Mouse (Mus musculus): ENCODE data around the gene Timmdc1. TPM values are rescaled to one million over a fixed set of nuclear protein-coding genes. Genes with fewer than 3 reads are reported as not detected.

Gene Timmdc1
- polyA plus RNA-seq, 1 experiment from 2014 or later: 11.8 TPM

DNA sequence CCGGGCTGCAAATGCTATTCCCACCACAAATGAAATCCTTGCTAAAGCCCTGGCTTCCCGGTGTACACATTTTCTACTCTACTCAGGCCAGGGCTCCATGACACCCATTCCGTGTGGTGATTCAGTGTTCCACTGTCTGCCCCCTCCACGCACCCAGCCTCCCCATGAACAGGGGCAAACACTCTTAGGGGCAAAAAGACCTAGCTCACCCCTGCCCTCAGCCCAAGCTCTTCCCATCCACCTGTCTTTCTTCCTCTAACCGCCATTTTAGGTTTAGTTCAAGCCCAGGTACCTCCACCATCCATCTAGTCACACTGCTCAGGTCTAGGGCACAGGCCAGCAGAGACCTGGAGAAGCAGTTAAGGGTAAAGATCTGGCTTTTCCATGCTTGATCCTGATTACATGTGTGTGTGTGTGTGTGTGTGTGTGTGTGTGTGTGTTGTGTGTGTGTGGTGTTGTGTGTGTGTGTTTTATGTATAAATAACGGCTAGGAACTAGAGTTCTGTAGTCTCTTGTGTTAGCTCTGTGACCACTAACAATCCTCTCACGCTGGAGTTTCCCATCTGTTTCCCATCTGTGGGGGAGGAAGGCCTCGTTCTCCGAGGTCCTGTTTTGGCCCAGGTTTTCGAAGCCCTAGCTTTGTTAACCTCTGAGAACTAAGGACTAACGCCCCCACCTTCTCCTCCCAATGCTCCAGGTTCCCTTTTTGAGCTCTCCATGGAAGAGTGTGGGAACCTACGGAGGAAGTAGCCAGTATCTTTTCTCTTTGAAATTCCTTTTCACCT, 70.8 kb downstream of the Timmdc1 start:
- Histone ChIP-seq H3K9me3 (ENCODE audit: control insufficient read depth) (no peaks in the 10 kb centered on the region), H3K9ac (ENCODE audit: low read depth, low read length) (peak overlapping the region; percentile 70), H3K4me3 (ENCODE audit: low read depth, low read length) (peak overlapping the region; percentile 65), H3K4me1 (replicated peaks; ENCODE audit: control insufficient read depth, insufficient read depth, low read length) (no peaks in the 10 kb centered on the region; the same call in 1 of the 2 replicates), H3K27ac (ENCODE audit: low read depth, low read length) (peak overlapping the region; percentile 88), H3K36me3 (ENCODE audit: control insufficient read depth, insufficient read depth) (peaks cover 28% of the 10 kb centered on the region), H3K4me2 (replicated peaks; ENCODE audit: low read depth) (peak overlapping the region; percentile 84), H3K27me3 (replicated peaks; ENCODE audit: control insufficient read depth, insufficient read depth, low read length) (no peaks in the 10 kb centered on the region)
- TF ChIP-seq CTCF (IDR thresholded peaks at IDR 0.05; ENCODE audit: low read depth): no peak
- ATAC-seq: no peak
- WGBS: 40% methylated on average over 12 of the region's 12 CpGs

GRCm38 (mm10) chr16:38450707-38451106, 71.8 kb downstream of the Timmdc1 start:
- TF ChIP-seq CTCF (IDR thresholded peaks at IDR 0.05; ENCODE audit: low read depth): no peak
- no peak overlapping the region for H3K9ac ChIP-seq (ENCODE audit: low read depth, low read length)
- WGBS: 88% methylated on average over 7 of the region's 7 CpGs
- H3K27me3 ChIP-seq (replicated peaks; ENCODE audit: control insufficient read depth, insufficient read depth, low read length): no peaks in the 10 kb centered on the region
- H3K9me3 ChIP-seq (ENCODE audit: control insufficient read depth): no peaks in the 10 kb centered on the region
- no peak overlapping the region for H3K27ac ChIP-seq (ENCODE audit: low read depth, low read length)
- no peaks in the 10 kb centered on the region; the same call in 1 of the 2 replicates for H3K4me1 ChIP-seq (replicated peaks; ENCODE audit: control insufficient read depth, insufficient read depth, low read length)
- peaks cover 37% of the 10 kb centered on the region for H3K36me3 ChIP-seq (ENCODE audit: control insufficient read depth, insufficient read depth)
- H3K4me2 ChIP-seq (replicated peaks; ENCODE audit: low read depth): no peak overlapping the region
- no peak for ATAC-seq
- H3K4me3 ChIP-seq (ENCODE audit: low read depth, low read length): no peak overlapping the region

- Histone ChIP-seq H3K9ac (ENCODE audit: low read depth, low read length) (no peak overlapping the region), H3K4me1 (replicated peaks; ENCODE audit: control insufficient read depth, insufficient read depth, low read length) (no peaks in the 10 kb centered on the region; the same call in 1 of the 2 replicates), H3K27ac (ENCODE audit: low read depth, low read length) (no peak overlapping the region), H3K4me3 (ENCODE audit: low read depth, low read length) (no peak overlapping the region), H3K27me3 (replicated peaks; ENCODE audit: control insufficient read depth, insufficient read depth, low read length) (no peaks in the 10 kb centered on the region), H3K4me2 (replicated peaks; ENCODE audit: low read depth) (no peak overlapping the region), H3K36me3 (ENCODE audit: control insufficient read depth, insufficient read depth) (peaks cover 52% of the 10 kb centered on the region), H3K9me3 (ENCODE audit: control insufficient read depth) (no peaks in the 10 kb centered on the region)
- no peak for ATAC-seq
- WGBS: 92% methylated on average over 12 of the region's 12 CpGs
- TF ChIP-seq CTCF (IDR thresholded peaks at IDR 0.05; ENCODE audit: low read depth): no peak
Measured at GRCm38 (mm10) chr16:38448458-38448857, 74.0 kb downstream of the Timmdc1 start.

Other genes starting within 250 kb of the Timmdc1 start
- gene Nr1i2, start 227.8 kb downstream of the Timmdc1 start, polyA plus RNA-seq (2015; fragmentation: Nextera tagmentation; extraction: Ambion mirVana): 23.1 and 26.0 TPM in 2 replicates
- 0.88 and 1.0 TPM in 2 replicates for gene Maats1, start 180.5 kb downstream of the Timmdc1 start, polyA plus RNA-seq (2015; fragmentation: Nextera tagmentation; extraction: Ambion mirVana)
- 557 and 587 TPM in 2 replicates for gene Cox17, start 175.7 kb downstream of the Timmdc1 start, polyA plus RNA-seq (2015; fragmentation: Nextera tagmentation; extraction: Ambion mirVana)
- 0.38 TPM in 1 of 2 replicates, not detected in the other for gene Gm21987, start 175.6 kb downstream of the Timmdc1 start, polyA plus RNA-seq (2015; fragmentation: Nextera tagmentation; extraction: Ambion mirVana)
- 16.6 and 16.9 TPM in 2 replicates for gene Popdc2, start 160.5 kb downstream of the Timmdc1 start, polyA plus RNA-seq (2015; fragmentation: Nextera tagmentation; extraction: Ambion mirVana)
- gene Pla1a, start 89.5 kb downstream of the Timmdc1 start, polyA plus RNA-seq (2015; fragmentation: Nextera tagmentation; extraction: Ambion mirVana): 1.6 and 1.8 TPM in 2 replicates
- 55.3 and 58.8 TPM in 2 replicates for gene Adprh, start 70.0 kb downstream of the Timmdc1 start, polyA plus RNA-seq (2015; fragmentation: Nextera tagmentation; extraction: Ambion mirVana)
- 0.23 and 0.33 TPM in 2 replicates for gene Cd80, start 67.1 kb downstream of the Timmdc1 start, polyA plus RNA-seq (2015; fragmentation: Nextera tagmentation; extraction: Ambion mirVana)
- 11.3 and 12.3 TPM in 2 replicates for gene Poglut1, start 27.6 kb upstream of the Timmdc1 start, polyA plus RNA-seq (2015; fragmentation: Nextera tagmentation; extraction: Ambion mirVana)
- gene Tmem39a, start 36.0 kb upstream of the Timmdc1 start, polyA plus RNA-seq (2015; fragmentation: Nextera tagmentation; extraction: Ambion mirVana): 28.4 and 29.3 TPM in 2 replicates
- gene Arhgap31, start 190.6 kb upstream of the Timmdc1 start, polyA plus RNA-seq (2015; fragmentation: Nextera tagmentation; extraction: Ambion mirVana): 2.8 and 3.1 TPM in 2 replicates
- 21.2 and 23.5 TPM in 2 replicates for gene B4galt4, start 219.6 kb upstream of the Timmdc1 start, polyA plus RNA-seq (2015; fragmentation: Nextera tagmentation; extraction: Ambion mirVana)